Mouse (Mus musculus) CH12.LX (cell line): Measurements from ENCODE around the gene Cxcl10.

ENCODE experiments used
- CHD2 ChIP-seq: IDR thresholded peaks from 2 replicates; pipeline ENCODE4 v1.6.1; 2011; ENCODE audit warnings: low read length, improper control_type of control experiment
- CTCF ChIP-seq, 2 experiments: IDR thresholded peaks in 1 of 2; conservative IDR thresholded peaks in 1 of 2; 2 replicates each; pipeline ENCODE4 v1.5.1; 2011 to 2012; ENCODE audit warnings: low read depth in 2 of 2, low read length in 2 of 2, improper control_type of control experiment in 1 of 2, inconsistent platforms in 1 of 2, mild to moderate bottlenecking in 1 of 2, moderate library complexity in 1 of 2
- ELF1 ChIP-seq: IDR thresholded peaks from 2 replicates; pipeline ENCODE4 v1.6.1; 2014; ENCODE audit warnings: low read depth, mild to moderate bottlenecking, inconsistent platforms, low read length, improper control_type of control experiment
- EP300 ChIP-seq: IDR thresholded peaks from 2 replicates; pipeline ENCODE4 v1.6.1; 2011; ENCODE audit warnings: low read length, improper control_type of control experiment
- MAZ ChIP-seq: IDR thresholded peaks from 2 replicates; pipeline ENCODE4 v1.6.1; 2012; ENCODE audit warnings: low read depth, mild to moderate bottlenecking, inconsistent platforms, low read length, improper control_type of control experiment, moderate library complexity
- MYC ChIP-seq: IDR thresholded peaks from 2 replicates; pipeline ENCODE4 v1.6.1; 2011; ENCODE audit warnings: low read depth, mild to moderate bottlenecking, improper control_type of control experiment, low read length
- NRF1 ChIP-seq: IDR thresholded peaks from 2 replicates; pipeline ENCODE4 v1.6.1; 2014; ENCODE audit warnings: low read depth, mild to moderate bottlenecking, inconsistent platforms, low read length, improper control_type of control experiment, moderate library complexity
- POLR2A ChIP-seq: IDR thresholded peaks from 2 replicates; pipeline ENCODE4 v1.6.1; 2011; ENCODE audit warnings: low read depth, mild to moderate bottlenecking, improper control_type of control experiment, low read length
- RCOR1 ChIP-seq: conservative IDR thresholded peaks from 2 replicates; pipeline ENCODE4 v1.6.1; 2012; ENCODE audit warnings: low read depth, mild to moderate bottlenecking, inconsistent platforms, low read length, improper control_type of control experiment
- TCF12 ChIP-seq: IDR thresholded peaks from 2 replicates; pipeline ENCODE4 v1.6.1; 2014; ENCODE audit warnings: low read depth, mild to moderate bottlenecking, inconsistent platforms, low read length, improper control_type of control experiment
- USF2 ChIP-seq: conservative IDR thresholded peaks from 2 replicates; pipeline ENCODE4 v1.6.1; 2011; ENCODE audit warnings: low read depth, low read length, improper control_type of control experiment
- ZKSCAN1 ChIP-seq: IDR thresholded peaks from 2 replicates; pipeline ENCODE4 v1.6.1; 2012; ENCODE audit warnings: low read depth, inconsistent platforms, low read length, improper control_type of control experiment, borderline replicate concordance

- no peak for TF ChIP-seq POLR2A
- TF ChIP-seq ZKSCAN1, result no peak
- TF ChIP-seq MAZ, result no peak
- peak in 1 of 2 experiments; percentile 53; a peak in 2 of 4 replicates for TF ChIP-seq CTCF (conservative IDR thresholded peaks at IDR 0.05 in 1 of 2, IDR thresholded peaks at IDR 0.05 in 1 of 2; ENCODE audit: low read depth in 2 of 2, low read length in 2 of 2)
- no peak for TF ChIP-seq EP300
- TF ChIP-seq TCF12, result no peak
- no peak for TF ChIP-seq NRF1
- TF ChIP-seq USF2, result no peak
- TF ChIP-seq CHD2, result no peak
- TF ChIP-seq MYC, result no peak
- no peak for TF ChIP-seq ELF1
- no peak for TF ChIP-seq RCOR1
These were observed 26.0 kb upstream of the Cxcl10 start for GRCm38 (mm10) chr5:92374721-92375142.
